Comparison of ENCODE assay signal across 26 mouse cellular contexts in the genomic region with DNA sequence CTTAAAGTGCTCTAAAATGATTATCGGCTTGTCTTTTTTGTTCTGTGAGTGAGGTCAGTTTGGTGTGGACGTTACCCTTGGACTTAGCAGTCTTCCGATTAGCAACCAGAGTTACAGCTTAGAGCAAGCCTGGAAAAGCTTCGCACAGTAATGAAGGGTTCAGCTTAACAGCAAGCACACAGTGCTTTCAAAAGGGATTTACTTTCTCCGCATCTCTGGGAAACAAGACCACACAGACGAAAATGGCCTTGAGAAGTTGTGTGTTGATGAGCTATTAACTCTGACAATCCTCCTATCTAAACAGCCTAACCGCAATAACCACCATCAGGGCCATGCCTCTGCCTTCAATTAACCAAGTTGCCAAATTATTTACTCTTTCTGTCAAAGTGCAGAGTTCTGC. TPM values are rescaled to one million over a fixed set of nuclear protein-coding genes. Genes with fewer than 3 reads are reported as not detected.
A peak's percentile ranks its signal among the peaks of the same experiment; 100 is the strongest.
DNase-seq lines count a peak whose midpoint lies in the region; ATAC-seq and TF ChIP-seq lines count a peak whose summit lies in the region.
"Had no signal": no experiment of that assay in that cellular context is flagged by ENCODE, and none has a peak within 500 bp of the region (broad histone marks: within the 10 kb centered on the region; RNA-seq: fewer than 3 reads in every experiment).

No protein-coding gene starts in this region.

- H3K27ac ChIP-seq in midbrain, embryonic 14.5 days (replicated peaks; ENCODE audit: low read depth, low read length): no peak overlapping the region
- H3K27ac ChIP-seq in midbrain, embryonic 13.5 days: no peak overlapping the region
- H3K27ac ChIP-seq: embryonic facial prominence, embryonic 15.5 days; heart, embryonic 15.5 days; hindbrain, embryonic 10.5 days; hindbrain, embryonic 13.5 days had no signal

- H3K9ac ChIP-seq in midbrain, embryonic 14.5 days (replicated peaks; ENCODE audit: low read length): no peak overlapping the region
- no peak overlapping the region for H3K9ac ChIP-seq in midbrain, embryonic 13.5 days (replicated peaks)
- H3K9ac ChIP-seq: embryonic facial prominence, embryonic 15.5 days; heart, embryonic 12.5 days; heart, embryonic 15.5 days; hindbrain, embryonic 13.5 days had no signal

- TF ChIP-seq CTCF in brain, embryonic 14.5 days (IDR thresholded peaks at IDR 0.05; ENCODE audit: borderline replicate concordance, extremely low read depth, insufficient read depth, insufficient read length): no peak

- DNase-seq in kidney, adult 9 months: peak; percentile 57
- no peak for DNase-seq in kidney, adult 18-20 months
- peak; percentile 18 for DNase-seq in midbrain, embryonic 14.5 days
- peak; percentile 33 for DNase-seq in brain, embryonic 14.5 days (ENCODE audit: low read depth)
- DNase-seq in retina, postnatal 1 day: peak; percentile 63
- no peak for DNase-seq in thymus, postnatal 25 days
- DNase-seq: adrenal gland, adult 2 months; adrenal gland, postnatal 14 days; cerebellum, adult 11-12 months; cerebellum, adult 8-10 months; cerebellum, postnatal 10 days; cerebellum, postnatal 36 days; embryo, embryonic 11 days; gastrocnemius, postnatal 25 days; heart, adult 18-20 months; heart, postnatal 10 days; heart, postnatal 36 days had no signal

- TF ChIP-seq POLR2A in brain, embryonic 14.5 days (IDR thresholded peaks at IDR 0.05; ENCODE audit: borderline replicate concordance, extremely low read depth, insufficient read depth, insufficient read length, poor library complexity, severe bottlenecking): no peak

- no peaks in the 10 kb centered on the region for H3K27me3 ChIP-seq in midbrain, embryonic 14.5 days (ENCODE audit: control insufficient read depth, insufficient read depth, low read length)
- no peaks in the 10 kb centered on the region for H3K27me3 ChIP-seq in midbrain, embryonic 13.5 days
- H3K27me3 ChIP-seq: hindbrain, embryonic 13.5 days had no signal

- 60% methylated on average over 7 of the region's 7 CpGs for WGBS in midbrain, embryonic 14.5 days
- 52% methylated on average over 7 of the region's 7 CpGs for WGBS in midbrain, embryonic 13.5 days

- no peak for ATAC-seq in midbrain, embryonic 14.5 days (ENCODE audit: low FRiP score, low TSS enrichment)
- no peak for ATAC-seq in midbrain, embryonic 13.5 days
- ATAC-seq: CD4-positive, CD25-positive, alpha-beta regulatory T cell, adult 4 months; forebrain, embryonic 14.5 days; hindbrain, embryonic 16.5 days had no signal

- H3K4me1 ChIP-seq in midbrain, embryonic 14.5 days (ENCODE audit: control insufficient read depth, insufficient read depth, low read length): no peaks in the 10 kb centered on the region
- 0 out of 2 replicates have a peak, but pooled peaks cover 2% of the 10 kb centered on the region for H3K4me1 ChIP-seq in midbrain, embryonic 13.5 days (replicated peaks)
- H3K4me1 ChIP-seq: embryonic facial prominence, embryonic 15.5 days; heart, embryonic 12.5 days; heart, embryonic 15.5 days; hindbrain, embryonic 13.5 days had no signal

- no peak overlapping the region for H3K4me3 ChIP-seq in midbrain, embryonic 14.5 days (replicated peaks; ENCODE audit: low read depth, low read length)
- no peak overlapping the region for H3K4me3 ChIP-seq in midbrain, embryonic 13.5 days (replicated peaks)
- H3K4me3 ChIP-seq: embryonic facial prominence, embryonic 15.5 days; heart, embryonic 12.5 days; heart, embryonic 15.5 days; hindbrain, embryonic 10.5 days; hindbrain, embryonic 13.5 days had no signal

- no peaks in the 10 kb centered on the region for H3K36me3 ChIP-seq in midbrain, embryonic 14.5 days (ENCODE audit: control insufficient read depth, insufficient read depth, low read length)
- no peaks in the 10 kb centered on the region for H3K36me3 ChIP-seq in midbrain, embryonic 13.5 days
- H3K36me3 ChIP-seq: embryonic facial prominence, embryonic 15.5 days; heart, embryonic 12.5 days; heart, embryonic 15.5 days; hindbrain, embryonic 10.5 days; hindbrain, embryonic 13.5 days had no signal

- no peaks in the 10 kb centered on the region for H3K9me3 ChIP-seq in midbrain, embryonic 14.5 days (ENCODE audit: control insufficient read depth, low read length)
- no peaks in the 10 kb centered on the region for H3K9me3 ChIP-seq in midbrain, embryonic 13.5 days
- H3K9me3 ChIP-seq: embryonic facial prominence, embryonic 15.5 days; heart, embryonic 12.5 days; heart, embryonic 15.5 days; hindbrain, embryonic 10.5 days; hindbrain, embryonic 13.5 days had no signal

- H3K4me2 ChIP-seq in midbrain, embryonic 14.5 days (ENCODE audit: low read length): no peak overlapping the region
- H3K4me2 ChIP-seq in midbrain, embryonic 13.5 days (replicated peaks): no peak overlapping the region
- H3K4me2 ChIP-seq: embryonic facial prominence, embryonic 15.5 days; heart, embryonic 12.5 days; heart, embryonic 15.5 days; hindbrain, embryonic 13.5 days had no signal

RNA-seq across cellular contexts. Expression of a gene that starts 46.9 kb away (rescaled TPM):
- polyA plus RNA-seq in midbrain, embryonic 14.5 days (2014; fragmentation: Nextera tagmentation; extraction: Ambion mirVana): 0.57 and 0.92 TPM in 2 replicates
- polyA plus RNA-seq in midbrain, embryonic 13.5 days (2015; fragmentation: Nextera tagmentation; extraction: Ambion mirVana): 1.5 and 1.6 TPM in 2 replicates
- 5.8 and 9.8 TPM in 2 replicates for polyA plus RNA-seq in brain, embryonic 14.5 days (2012; rRNA removed)
- polyA plus RNA-seq: CD4-positive, CD25-positive, alpha-beta regulatory T cell, adult 4 months had no signal

Comparison
In these comparisons a context has a peak if more than half of its experiments do, and no peak if none do; other contexts are left out.
1. DNase-seq: peak in kidney, adult 9 months (single experiment), midbrain, embryonic 14.5 days (single experiment), brain, embryonic 14.5 days (single experiment) and retina, postnatal 1 day (single experiment); none in kidney, adult 18-20 months (single experiment) and thymus, postnatal 25 days (single experiment).